Mouse (Mus musculus): ENCODE data around the gene Acvr1b.

The Acvr1b gene

GRCm38 (mm10) chr15:101175131-101175460 lies 1.2 kb downstream of the Acvr1b start:
- no peak for DNase-seq (ENCODE audit: low spot score)

GRCm38 (mm10) chr15:101175613-101176283 lies 1.9 kb downstream of the Acvr1b start:
- no peak for DNase-seq (ENCODE audit: low spot score)

DNA sequence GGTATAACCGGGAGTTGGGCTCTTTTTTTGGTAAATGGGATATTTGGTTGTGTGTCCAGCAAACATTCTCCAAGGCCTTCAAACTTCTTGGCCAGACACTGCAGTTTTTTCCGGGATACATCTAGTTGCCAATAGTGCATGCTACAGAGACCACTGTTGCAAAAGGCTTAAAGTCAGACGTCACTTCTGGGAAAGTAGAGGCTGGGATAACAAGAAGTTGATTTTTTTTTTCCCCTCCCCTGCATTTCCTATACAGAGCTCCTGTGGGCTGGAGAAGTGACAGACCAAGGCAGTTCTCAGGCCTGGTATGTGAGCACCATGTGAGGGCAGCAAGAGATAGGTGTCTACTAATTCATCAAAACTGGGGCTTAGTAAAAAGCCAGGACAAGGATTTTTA lies 2.4 kb downstream of the Acvr1b start:
- no peak for DNase-seq (ENCODE audit: low spot score)

- DNase-seq (ENCODE audit: low spot score) = no peak
Observed at GRCm38 (mm10) chr15:101176795-101177691, 3.2 kb downstream of the Acvr1b start.

DNA sequence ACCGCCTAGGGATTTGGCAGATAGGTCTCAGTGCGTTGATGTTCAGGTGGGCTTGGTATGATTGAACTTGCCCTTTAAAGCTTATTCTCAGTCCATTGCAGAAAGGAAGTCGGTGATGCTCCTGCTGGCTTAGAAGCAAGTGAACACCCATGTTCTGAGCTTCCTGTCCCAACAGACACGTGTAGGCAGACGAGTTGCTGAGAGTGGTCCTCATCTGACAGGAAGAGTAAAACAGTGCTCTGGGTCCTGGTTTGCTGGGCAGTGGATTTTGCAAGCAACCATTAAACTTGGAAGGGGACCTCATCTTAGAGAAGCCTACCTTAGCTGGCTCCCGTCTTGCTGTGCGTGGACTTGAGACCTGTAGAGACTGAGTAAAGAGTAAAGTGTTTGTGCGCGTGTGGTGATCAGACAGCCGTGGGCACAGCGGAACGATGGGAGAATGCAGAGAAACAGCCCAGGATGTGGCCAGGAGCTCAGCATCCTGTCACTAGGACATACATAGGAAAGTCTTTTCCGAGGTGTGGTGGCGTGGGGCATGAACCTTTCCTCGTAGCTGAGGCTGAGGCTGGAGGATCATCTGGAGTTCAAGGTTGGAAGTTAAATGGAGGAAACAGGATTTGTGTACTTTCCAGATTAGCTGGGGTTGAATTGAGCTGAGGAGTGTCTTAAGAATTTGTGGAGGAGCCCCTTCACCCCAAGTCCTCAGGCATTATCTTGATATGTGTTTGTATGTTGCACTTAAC lies 6.7 kb downstream of the Acvr1b start:
- no peak for DNase-seq (ENCODE audit: low spot score)

GRCm38 (mm10) chr15:101181106-101181466 lies 7.2 kb downstream of the Acvr1b start:
- no peak for DNase-seq (ENCODE audit: low spot score)

DNA sequence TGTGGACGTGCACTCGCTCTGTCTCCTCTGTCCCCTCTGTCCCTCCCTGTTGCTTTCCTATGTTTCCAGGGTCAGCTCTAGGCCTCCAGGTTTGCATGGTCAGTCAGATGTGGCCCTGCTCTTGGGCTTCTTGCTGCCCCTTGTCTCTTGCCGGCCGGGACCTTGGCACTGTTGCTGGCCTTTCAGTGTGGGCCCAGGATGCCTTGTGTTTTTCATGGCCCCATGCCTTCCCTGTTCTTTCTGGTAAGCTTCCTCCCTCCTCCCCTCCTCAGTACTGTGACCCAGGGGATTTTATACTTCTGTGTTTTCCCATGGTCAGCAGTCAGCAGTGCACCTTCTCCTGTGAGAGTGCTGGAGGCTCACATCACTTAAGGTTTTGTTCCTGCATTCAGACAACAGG lies 7.6 kb downstream of the Acvr1b start:
- DNase-seq (ENCODE audit: low spot score) = no peak

- no peak for DNase-seq (ENCODE audit: low spot score)
Observed at GRCm38 (mm10) chr15:101182676-101183075, 8.8 kb downstream of the Acvr1b start.

DNA sequence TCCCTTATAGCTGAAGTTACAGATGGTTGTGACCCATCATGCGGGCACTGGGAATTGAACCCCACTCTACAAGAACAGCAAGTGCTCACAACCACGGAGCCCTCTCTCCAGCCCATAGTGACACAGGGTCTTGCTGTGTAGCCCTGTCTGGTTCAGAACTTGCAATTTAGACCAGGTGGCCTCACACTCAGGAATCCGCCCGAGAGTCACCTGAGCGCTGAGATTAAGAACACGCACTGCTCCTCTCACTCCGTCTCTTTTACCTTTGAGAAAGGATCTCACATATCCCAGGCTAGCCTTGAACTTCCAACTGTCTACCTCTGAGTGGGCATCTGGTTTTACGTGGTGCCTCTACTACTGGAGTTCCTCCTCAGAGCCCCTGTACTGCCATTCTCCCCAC lies 10.4 kb downstream of the Acvr1b start:
- no peak for DNase-seq (ENCODE audit: low spot score)

DNA sequence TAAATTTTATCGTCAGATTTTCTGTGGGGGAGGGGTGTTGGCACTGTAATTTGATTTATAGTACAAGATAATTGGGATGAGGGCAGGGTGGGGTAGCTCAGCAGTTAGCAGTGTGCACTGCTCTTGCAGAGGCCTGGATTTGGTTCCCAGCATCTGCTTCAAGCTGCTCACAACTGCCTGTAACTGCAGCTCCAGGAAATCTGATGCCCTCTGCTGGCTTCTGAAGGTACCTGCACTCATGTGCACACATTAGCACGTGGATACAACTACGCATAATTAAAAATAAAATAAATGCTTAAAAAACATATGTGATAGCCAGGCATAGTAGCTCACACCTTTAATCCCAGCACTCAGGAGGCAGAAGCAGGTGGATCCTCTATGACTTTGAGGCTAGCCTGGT lies 11.7 kb downstream of the Acvr1b start:
- DNase-seq (ENCODE audit: low spot score) = no peak

GRCm38 (mm10) chr15:101187907-101188306 lies 14.0 kb downstream of the Acvr1b start:
- no peak for DNase-seq (ENCODE audit: low spot score)

DNA sequence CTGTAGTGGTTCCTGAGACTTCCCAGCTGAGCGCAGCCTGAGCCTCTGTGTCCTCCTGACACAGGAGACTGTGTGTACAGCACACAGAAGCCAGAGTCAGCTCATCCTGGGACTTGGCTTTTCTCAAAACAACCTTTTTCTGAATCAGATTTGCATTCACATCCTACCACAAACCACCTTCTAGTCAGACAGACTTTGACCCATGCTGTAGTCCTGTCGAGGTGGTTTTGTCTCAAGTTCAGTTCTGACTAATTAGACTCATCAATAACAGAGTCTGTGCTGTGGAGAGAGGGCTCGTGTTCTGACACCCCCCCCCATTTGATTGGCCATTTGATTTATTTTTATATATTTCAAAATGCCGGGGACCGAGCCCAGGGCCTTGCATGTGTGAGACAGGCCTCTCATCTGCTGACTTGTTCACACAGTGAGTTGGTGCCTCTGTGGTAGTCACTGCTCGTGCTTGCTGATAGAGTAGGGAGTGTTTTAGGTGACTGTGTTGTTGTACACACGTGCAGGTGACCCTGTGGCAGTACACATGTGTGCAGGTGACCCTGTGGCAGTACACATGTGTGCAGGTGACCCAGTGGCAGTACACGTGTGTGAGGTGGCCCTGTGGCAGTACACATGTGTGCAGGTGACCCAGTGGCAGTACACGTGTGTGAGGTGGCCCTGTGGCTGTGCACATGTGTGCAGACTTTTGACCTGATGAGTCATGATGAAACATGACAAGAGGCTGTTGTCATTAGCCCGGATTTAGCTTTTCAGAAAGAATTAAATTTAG lies 16.3 kb downstream of the Acvr1b start:
- no peak for DNase-seq (ENCODE audit: low spot score)

- no peak for DNase-seq (ENCODE audit: low spot score)
Observed at GRCm38 (mm10) chr15:101190762-101191150, 16.9 kb downstream of the Acvr1b start.

DNA sequence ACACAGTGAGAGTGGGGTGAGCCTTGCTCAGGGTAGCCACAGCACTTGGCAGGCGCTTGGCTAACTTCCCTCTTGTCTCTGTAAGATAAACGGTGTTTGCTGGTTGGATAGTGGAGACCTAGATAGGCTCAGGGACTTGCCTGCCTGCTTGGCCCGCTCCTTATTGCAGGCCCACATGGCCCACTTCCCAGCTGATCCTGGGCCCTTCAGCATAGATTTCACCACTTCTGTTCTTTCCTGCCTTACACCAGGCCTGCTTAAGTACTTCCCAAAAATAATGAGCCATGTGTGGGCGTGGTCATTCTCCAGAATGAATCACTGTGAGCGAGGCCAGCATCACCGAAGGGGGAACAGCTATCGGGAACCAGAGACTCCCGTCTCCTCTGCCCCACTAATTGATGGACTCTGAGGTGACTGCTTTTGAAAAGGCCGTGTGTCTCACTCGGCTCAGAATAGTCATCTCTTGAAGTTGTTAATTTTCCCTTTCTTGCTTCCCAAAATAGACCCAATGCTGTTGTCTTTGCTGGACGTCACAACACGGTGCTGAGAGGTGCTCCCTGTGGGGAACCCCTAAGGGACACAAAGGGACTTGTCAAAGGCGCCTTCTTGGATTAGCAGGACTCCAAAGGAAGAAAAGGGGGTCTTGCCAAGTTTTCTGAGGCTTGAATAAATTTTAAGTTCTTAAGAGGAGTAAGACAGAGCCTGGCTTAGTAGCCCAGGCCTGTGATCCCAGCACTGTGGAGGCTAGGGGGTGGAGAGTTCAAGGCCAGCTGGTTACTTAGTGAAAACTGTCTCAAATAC lies 17.8 kb downstream of the Acvr1b start:
- peak; percentile 59 for DNase-seq (ENCODE audit: low spot score)

DNA sequence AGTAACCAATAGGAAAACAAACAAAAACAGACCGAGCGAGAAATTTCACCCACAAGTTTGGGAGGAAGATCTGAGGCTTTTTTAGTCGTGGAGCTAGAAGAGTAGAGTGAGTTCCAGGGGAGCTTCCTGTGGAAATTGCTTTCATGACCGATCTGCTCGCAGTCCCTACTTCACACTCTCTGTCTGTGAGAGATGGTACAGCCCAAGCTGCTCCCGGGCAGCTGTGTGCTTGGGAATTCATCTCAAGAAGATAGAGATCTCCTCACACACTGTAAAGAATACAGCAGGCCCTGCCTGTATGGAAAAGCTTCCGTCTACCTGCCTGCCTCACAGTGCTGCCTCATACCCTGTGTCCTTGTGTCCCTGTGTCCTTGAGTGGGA lies 18.4 kb downstream of the Acvr1b start:
- DNase-seq (ENCODE audit: low spot score) = no peak

DNA sequence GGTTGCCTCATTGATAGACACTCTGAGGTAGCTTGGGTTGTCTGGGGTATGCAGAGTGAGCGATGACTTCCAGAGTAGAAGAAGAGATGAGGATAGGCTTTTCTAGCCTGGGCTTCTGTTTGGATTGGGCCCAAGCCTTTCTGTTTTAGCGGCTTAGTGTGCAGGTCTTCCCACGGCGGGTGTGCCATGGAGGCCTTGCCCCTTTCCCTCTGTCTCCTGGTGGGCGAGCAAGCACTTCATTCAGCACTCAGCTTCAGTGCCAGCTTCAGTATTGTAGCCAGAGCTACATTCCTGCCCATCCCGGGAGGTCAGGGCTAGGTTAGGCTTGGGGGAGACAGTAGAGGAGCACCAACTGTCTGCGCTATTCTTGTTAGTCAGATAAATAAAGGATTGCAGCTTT lies 18.8 kb downstream of the Acvr1b start:
- DNase-seq (ENCODE audit: low spot score) = no peak

DNA sequence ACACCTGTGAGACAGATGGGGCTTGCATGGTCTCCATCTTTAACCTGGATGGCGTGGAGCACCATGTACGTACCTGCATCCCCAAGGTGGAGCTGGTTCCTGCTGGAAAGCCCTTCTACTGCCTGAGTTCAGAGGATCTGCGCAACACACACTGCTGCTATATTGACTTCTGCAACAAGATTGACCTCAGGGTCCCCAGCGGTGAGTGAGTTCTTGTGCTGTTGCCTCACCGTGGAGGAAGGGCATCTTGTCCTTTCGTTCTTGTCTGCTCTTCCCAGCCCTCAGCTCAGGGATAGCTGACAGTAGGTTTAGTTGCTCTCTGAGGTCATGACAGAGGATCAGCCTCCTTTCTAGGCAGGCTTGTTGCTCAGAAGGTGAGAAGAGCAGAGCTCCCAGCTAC lies 20.1 kb downstream of the Acvr1b start:
- DNase-seq (ENCODE audit: low spot score) = no peak

GRCm38 (mm10) chr15:101194951-101195823 lies 21.3 kb downstream of the Acvr1b start:
- no peak for DNase-seq (ENCODE audit: low spot score)

DNA sequence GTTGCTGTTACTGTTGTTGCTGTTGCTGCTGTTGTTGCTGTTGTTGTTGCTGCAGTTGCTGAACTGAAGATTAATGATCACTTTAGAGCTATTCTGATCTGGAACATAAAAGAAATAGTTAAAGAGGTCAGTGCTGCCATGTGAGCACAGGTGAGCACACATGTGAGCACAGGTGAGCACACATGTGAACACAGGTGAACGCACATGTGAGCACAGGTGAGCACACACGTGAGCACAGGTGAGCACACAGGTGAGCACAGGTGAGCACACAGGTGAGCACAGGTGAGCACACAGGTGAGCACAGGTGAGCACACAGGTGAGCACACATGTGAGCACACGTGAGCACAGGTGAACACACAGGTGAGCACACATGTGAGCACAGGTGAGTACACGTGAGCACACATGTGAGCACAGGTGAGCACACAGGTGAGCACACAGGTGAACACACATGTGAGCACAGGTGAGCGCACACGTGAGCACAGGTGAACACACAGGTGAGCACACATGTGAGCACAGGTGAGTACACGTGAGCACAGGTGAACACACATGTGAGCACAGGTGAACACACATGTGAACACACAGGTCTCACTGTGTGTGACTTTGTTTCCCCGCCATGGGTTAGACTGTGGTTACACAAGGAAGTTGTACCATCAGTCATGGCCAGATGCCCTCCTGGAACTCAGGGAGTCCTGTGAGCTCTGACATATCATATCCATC lies 22.4 kb downstream of the Acvr1b start:
- DNase-seq (ENCODE audit: low spot score) = no peak

DNA sequence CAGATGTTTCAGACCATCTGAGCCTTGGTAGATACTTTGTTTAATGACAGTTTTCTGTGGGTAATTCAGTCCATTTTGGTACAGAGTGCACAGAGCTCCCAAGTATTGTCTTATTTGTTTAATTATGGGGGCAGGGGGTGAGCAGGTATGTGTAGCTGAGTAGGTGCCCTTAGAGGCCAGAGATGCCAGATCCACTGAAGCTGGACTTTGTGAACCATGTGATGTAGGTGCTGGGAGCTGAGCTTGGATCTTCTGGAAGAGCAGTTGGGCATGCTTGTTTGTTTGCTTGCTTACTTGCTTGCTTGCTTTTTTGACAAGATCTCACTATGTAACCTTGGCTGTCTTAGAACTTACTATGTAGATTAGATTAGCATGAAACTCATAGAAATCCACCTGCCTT lies 23.1 kb downstream of the Acvr1b start:
- no peak for DNase-seq (ENCODE audit: low spot score)
